Mouse (Mus musculus) lung, postnatal 0 days (tissue): ENCODE results near the gene Ergic1. TPM values are rescaled to one million over a fixed set of nuclear protein-coding genes. Genes with fewer than 3 reads are reported as not detected.

Experiments
- ATAC-seq: fragments of 200-750 bp; cut with Nextera tagmentation; 2 replicates; pipeline ENCODE4 v1.8.0; 2017; ENCODE audit warnings: moderate library complexity
- DNase-seq: peaks from one replicate; pipeline ENCODE4 v3.0.0-alpha.2; 2016; ENCODE audit warnings: low spot score
- H3K27ac ChIP-seq: fragments of 300-500 bp; sonication (generic); 2 replicates; pipeline ENCODE4 v1.5.1; 2014; ENCODE audit warnings: antibody characterized with exemption, mild to moderate bottlenecking, low read length, mixed read lengths
- H3K27me3 ChIP-seq: fragments of 300-500 bp; sonication (generic); replicated peaks from 2 replicates; pipeline ENCODE4 v1.6.1; 2014; ENCODE audit warnings: low read length, mixed read lengths; ENCODE audit not compliant: insufficient read depth
- H3K36me3 ChIP-seq: fragments of 300-500 bp; sonication (generic); 2 replicates; pipeline ENCODE4 v1.6.1; 2014; ENCODE audit warnings: low read length, mixed read lengths; ENCODE audit not compliant: insufficient read depth
- H3K4me1 ChIP-seq: fragments of 300-500 bp; sonication (generic); 2 replicates; pipeline ENCODE4 v1.6.1; 2014; ENCODE audit warnings: antibody characterized with exemption, low read depth, low read length, mixed read lengths; ENCODE audit not compliant: insufficient read depth
- H3K4me2 ChIP-seq: fragments of 300-500 bp; sonication (generic); replicated peaks from 2 replicates; pipeline ENCODE4 v1.6.1; 2014; ENCODE audit warnings: low read depth, mild to moderate bottlenecking, low read length, moderate library complexity, mixed read lengths
- H3K4me3 ChIP-seq: fragments of 300-500 bp; sonication (generic); 2 replicates; pipeline ENCODE4 v1.5.1; 2014; ENCODE audit warnings: low read depth, low read length
- H3K9ac ChIP-seq: fragments of 300-500 bp; sonication (generic); replicated peaks from 2 replicates; pipeline ENCODE4 v1.6.1; 2014; ENCODE audit warnings: low read depth, mild to moderate bottlenecking
- H3K9me3 ChIP-seq: fragments of 300-500 bp; sonication (generic); 2 replicates; pipeline ENCODE4 v1.6.1; 2016; ENCODE audit warnings: low read length, mixed read lengths
- CTCF ChIP-seq: IDR thresholded peaks from 2 replicates; pipeline ENCODE4 v1.5.1; 2016; ENCODE audit warnings: antibody characterized with exemption, mild to moderate bottlenecking
- EP300 ChIP-seq: IDR thresholded peaks from 2 replicates; pipeline ENCODE4 v1.6.1; 2016; ENCODE audit warnings: antibody characterized with exemption, mild to moderate bottlenecking, control low read depth
- WGBS: fragments of 180-500 bp; shearing (Covaris S2); extraction: QIAGEN DNeasy Blood & Tissue Kit; methylation state at CpG from one replicate; pipeline ENCODE4 v1.1.7; 2014; 5-methylcytosine and 5-hydroxymethylcytosine counted together
- polyA plus RNA-seq: library from polyadenylated mRNA; unstranded; fragments of >200 nt; fragmentation: Nextera tagmentation; extraction: Ambion mirVana; gene quantifications from 2 replicates; pipeline ENCODE4 v1.2.1, GENCODE M21; 2015

The Ergic1 gene
- polyA plus RNA-seq, 1 experiment from 2014 or later, result 50.6 TPM

DNA sequence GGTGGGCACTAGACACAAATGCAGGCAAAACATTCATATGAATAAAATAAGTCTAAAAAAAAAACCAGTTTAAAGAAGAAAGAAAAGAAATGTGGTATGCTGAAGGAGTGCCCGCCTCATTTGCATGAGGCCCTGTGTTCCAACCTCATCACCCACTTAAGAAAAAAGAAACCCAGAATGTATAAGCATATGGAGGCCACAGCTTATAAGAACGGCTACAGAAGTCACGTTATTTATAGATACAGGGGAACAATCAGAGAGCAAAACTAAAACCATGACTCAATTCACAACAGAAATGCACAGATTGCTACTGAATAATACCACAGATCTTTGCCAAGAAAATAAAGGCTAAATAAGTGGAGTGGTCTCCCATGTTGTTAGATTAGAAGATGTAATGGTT is 43.0 kb upstream of the Ergic1 start:
- no peak for DNase-seq
- H3K4me3 ChIP-seq, result no peak overlapping the region
- H3K9me3 ChIP-seq, result no peaks in the 10 kb centered on the region
- no peaks in the 10 kb centered on the region for H3K36me3 ChIP-seq
- no peak for ATAC-seq
- TF ChIP-seq EP300 (no peak), CTCF (no peak)
- H3K4me1 ChIP-seq, result no peaks in the 10 kb centered on the region
- H3K4me2 ChIP-seq, result no peak overlapping the region
- no peaks in the 10 kb centered on the region for H3K27me3 ChIP-seq
- H3K27ac ChIP-seq, result no peak overlapping the region
- no peak overlapping the region for H3K9ac ChIP-seq
- WGBS, result 75% methylated on average over 3 of the region's 3 CpGs

DNA sequence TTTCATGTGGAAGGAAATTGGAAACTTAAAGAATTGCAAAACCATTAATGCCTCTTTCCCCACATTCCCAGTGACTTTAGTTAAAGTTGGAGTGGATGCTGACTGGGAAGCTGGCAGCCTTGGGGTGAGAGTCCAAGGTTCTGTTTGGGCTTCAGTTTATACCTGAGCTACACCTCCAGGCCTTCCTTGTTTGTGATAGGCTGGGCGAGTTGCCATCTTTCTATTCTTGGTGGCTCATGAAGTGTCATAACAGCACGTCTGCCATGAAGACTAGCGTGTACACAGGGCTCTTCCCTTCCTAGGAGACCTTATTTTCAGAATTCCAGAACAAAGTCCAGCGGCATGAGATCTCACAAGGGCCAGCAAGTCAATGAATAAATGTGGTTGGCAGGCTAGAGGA is 38.6 kb upstream of the Ergic1 start:
- no peak overlapping the region for H3K27ac ChIP-seq
- H3K4me2 ChIP-seq, result no peak overlapping the region
- no peaks in the 10 kb centered on the region for H3K27me3 ChIP-seq
- TF ChIP-seq EP300 (no peak), CTCF (no peak)
- 44% methylated on average over 4 of the region's 4 CpGs for WGBS
- DNase-seq, result no peak
- no peak overlapping the region for H3K9ac ChIP-seq
- H3K4me3 ChIP-seq, result no peak overlapping the region
- H3K4me1 ChIP-seq, result no peaks in the 10 kb centered on the region
- no peaks in the 10 kb centered on the region for H3K9me3 ChIP-seq
- no peaks in the 10 kb centered on the region for H3K36me3 ChIP-seq
- no peak for ATAC-seq

DNA sequence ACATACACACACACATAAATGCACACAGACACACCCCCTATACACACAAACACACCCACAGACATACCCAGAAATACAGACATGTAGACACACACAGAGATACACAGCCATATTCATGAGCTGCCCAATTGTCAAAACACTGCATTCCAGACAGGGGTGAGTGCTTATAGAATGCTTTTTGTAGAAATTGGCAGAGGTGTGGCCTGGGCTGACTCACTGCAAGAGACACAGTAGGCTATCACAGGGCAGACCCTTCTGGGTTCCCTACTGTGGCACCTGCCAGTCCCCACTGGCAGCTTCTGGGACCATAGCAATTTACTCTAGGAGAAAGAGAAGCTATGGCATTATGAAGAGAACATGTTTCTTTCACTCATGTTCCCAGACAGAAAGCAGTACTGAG is 37.0 kb upstream of the Ergic1 start:
- TF ChIP-seq EP300 (no peak), CTCF (no peak)
- ATAC-seq (no peak), DNase-seq (no peak)
- Histone ChIP-seq H3K4me3 (no peak overlapping the region), H3K27me3 (no peaks in the 10 kb centered on the region), H3K36me3 (no peaks in the 10 kb centered on the region), H3K27ac (no peak overlapping the region), H3K4me2 (no peak overlapping the region), H3K4me1 (no peaks in the 10 kb centered on the region), H3K9ac (no peak overlapping the region), H3K9me3 (no peaks in the 10 kb centered on the region)

DNA sequence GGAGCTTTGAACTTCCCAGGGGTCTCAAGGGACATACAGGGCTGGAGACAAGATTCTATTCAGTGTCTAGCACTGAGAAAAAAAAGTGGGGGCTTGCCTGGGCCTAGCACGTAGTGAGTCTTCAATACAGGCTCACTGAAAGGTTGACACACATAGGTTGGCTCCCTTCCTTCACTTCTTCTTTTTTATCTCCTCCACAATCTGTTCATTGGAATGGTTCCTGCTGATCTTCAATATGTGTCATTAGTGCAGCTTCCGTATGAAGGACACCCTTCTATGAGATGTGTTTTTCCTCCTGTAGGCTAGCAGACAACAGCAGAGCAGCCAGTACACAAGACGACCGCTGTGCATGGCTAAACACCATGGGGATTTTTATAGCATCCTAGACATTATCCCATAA is 36.5 kb upstream of the Ergic1 start:
- no peak overlapping the region for H3K4me2 ChIP-seq
- 85% methylated on average over 4 of the region's 4 CpGs for WGBS

DNA sequence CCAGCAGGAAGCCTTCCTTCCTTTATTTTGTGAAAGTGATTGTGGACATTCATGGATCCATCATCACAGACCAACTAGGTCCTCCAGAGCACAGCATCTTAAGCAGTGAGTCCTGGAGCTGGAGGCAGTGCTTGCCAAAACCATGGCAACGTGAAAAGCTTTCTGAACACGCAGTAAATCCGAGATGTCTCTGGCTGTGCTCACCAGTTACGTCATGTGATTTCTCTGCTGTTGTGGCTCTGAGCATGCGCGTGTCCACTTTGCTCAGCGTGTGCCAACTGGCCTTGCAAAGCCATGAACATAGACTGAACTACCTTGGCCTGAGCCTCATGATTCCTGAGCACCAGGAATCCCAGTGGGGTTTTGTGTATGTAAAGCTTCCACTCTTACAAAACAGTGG is 36.0 kb upstream of the Ergic1 start:
- no peaks in the 10 kb centered on the region for H3K27me3 ChIP-seq
- ATAC-seq (no peak), DNase-seq (peak; percentile 25)
- no peak for TF ChIP-seq EP300
- no peak for TF ChIP-seq CTCF
- no peak overlapping the region for H3K9ac ChIP-seq
- 60% methylated on average over 7 of the region's 7 CpGs for WGBS
- no peak overlapping the region for H3K27ac ChIP-seq
- H3K4me1 ChIP-seq, result no peaks in the 10 kb centered on the region
- H3K4me2 ChIP-seq, result no peak overlapping the region
- H3K4me3 ChIP-seq, result no peak overlapping the region
- H3K36me3 ChIP-seq, result no peaks in the 10 kb centered on the region
- H3K9me3 ChIP-seq, result no peaks in the 10 kb centered on the region

More for the DNA sequence above, 36.5 kb upstream of the Ergic1 start:
- H3K9me3 ChIP-seq, result no peaks in the 10 kb centered on the region
- no peak for ATAC-seq
- DNase-seq, result no peak
- TF ChIP-seq EP300 (no peak), CTCF (no peak)
- no peaks in the 10 kb centered on the region for H3K4me1 ChIP-seq
- no peaks in the 10 kb centered on the region for H3K27me3 ChIP-seq
- H3K9ac ChIP-seq, result no peak overlapping the region
- H3K36me3 ChIP-seq, result no peaks in the 10 kb centered on the region
- H3K27ac ChIP-seq, result no peak overlapping the region
- no peak overlapping the region for H3K4me3 ChIP-seq

DNA sequence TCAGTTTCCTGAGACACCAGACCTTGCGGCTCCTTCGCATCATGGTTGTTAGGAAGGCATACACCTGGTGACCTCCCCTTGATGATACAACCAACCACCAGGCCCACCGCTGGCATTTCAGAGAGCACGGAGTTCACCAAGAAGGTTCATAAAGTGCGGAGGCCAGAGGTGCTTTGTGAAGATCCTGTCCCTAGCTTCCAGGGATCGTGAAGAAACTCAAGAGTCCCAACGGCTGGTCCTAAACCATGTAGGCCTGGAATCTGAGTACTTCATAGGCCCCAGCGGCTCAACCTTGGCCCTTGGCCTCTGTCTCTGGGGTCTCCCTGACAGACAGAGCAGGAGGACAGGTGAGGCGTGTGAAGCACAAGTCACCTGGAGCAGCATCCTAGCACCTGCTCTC is 34.0 kb upstream of the Ergic1 start:
- no peak for ATAC-seq
- no peak for TF ChIP-seq EP300
- no peak for TF ChIP-seq CTCF
- Histone ChIP-seq H3K4me1 (0 out of 2 replicates have a peak, but pooled peaks cover 3% of the 10 kb centered on the region), H3K9ac (no peak overlapping the region), H3K9me3 (no peaks in the 10 kb centered on the region), H3K36me3 (no peaks in the 10 kb centered on the region), H3K4me3 (no peak overlapping the region), H3K4me2 (no peak overlapping the region), H3K27ac (no peak overlapping the region), H3K27me3 (no peaks in the 10 kb centered on the region)
- WGBS, result 92% methylated on average over 9 of the region's 9 CpGs
- DNase-seq, result no peak

DNA sequence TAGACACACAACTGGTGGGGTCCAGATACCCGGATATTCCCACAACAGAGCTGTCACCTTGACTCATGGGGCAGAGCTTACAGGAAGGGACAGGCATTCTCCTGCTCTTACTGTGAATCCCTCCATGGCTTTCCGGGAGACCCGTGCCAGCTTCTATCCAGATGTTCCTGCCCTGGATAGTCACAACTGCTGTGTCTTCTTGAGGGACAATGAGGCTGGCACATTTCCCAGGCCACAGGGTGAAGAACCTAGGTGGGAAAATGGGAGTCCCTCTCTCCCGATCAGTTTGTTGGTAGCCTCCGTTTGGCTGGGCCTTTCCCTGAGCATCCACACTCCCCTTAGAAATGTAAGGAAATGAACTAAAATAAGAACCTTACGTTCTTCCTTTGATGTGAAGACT is 32.5 kb upstream of the Ergic1 start:
- Histone ChIP-seq H3K4me2 (no peak overlapping the region), H3K36me3 (no peaks in the 10 kb centered on the region), H3K27me3 (no peaks in the 10 kb centered on the region), H3K4me1 (0 out of 2 replicates have a peak, but pooled peaks cover 7% of the 10 kb centered on the region), H3K9me3 (no peaks in the 10 kb centered on the region), H3K27ac (no peak overlapping the region), H3K4me3 (no peak overlapping the region), H3K9ac (no peak overlapping the region)
- WGBS, result 74% methylated on average over 6 of the region's 6 CpGs
- no peak for TF ChIP-seq EP300
- no peak for TF ChIP-seq CTCF
- DNase-seq (no peak), ATAC-seq (no peak)
